Mouse (Mus musculus) erythroblast, adult 5-6 weeks (primary cell): ENCODE data around the gene Evi5l. TPM values are rescaled to one million over a fixed set of nuclear protein-coding genes. Genes with fewer than 3 reads are reported as not detected.

Source experiments
- ATAC-seq: replicated peaks from 2 replicates; pipeline ENCODE4 v1.8.0; 2016; ENCODE audit warnings: moderate number of reproducible peaks, mild to moderate bottlenecking, moderate TSS enrichment, inconsistent platforms; ENCODE audit not compliant: poor library complexity, low FRiP score, severe bottlenecking
- total RNA-seq, 2 experiments: library from RNA; stranded (forward) in 1 of 2; stranded (reverse) in 1 of 2; fragments of 150-400 nt in 1 of 2; fragments of 200-764, 138-1000 nt in 1 of 2; gene quantifications; 2 replicates each; pipeline versions ENCODE4 v1.2.3 to v1.2.4; 2015 to 2017; ENCODE audit warnings: low replicate concordance in 2 of 2

The Evi5l gene
- 0.38 and 4.0 TPM in 2 replicates for total RNA-seq (2015; ENCODE audit: low replicate concordance)
- 3.6 and 4.2 TPM in 2 replicates for total RNA-seq (2017; ENCODE audit: low replicate concordance)

GRCm38 (mm10) chr8:4165852-4166751, at the start of gene Evi5l:
Gene Evi5l (plus strand): TSS chr8:4166567.
- ATAC-seq, result peak; percentile 93

GRCm38 (mm10) chr8:4133798-4134197, 32.6 kb upstream of the Evi5l start, which contains the start of gene Cd209g:
Gene Cd209g (plus strand): TSS chr8:4134098.
- ATAC-seq, result no peak

- peak; percentile 78 for ATAC-seq
These were observed 26.4 kb upstream of the Evi5l start for GRCm38 (mm10) chr8:4139660-4140646.

GRCm38 (mm10) chr8:4141721-4142120, 24.6 kb upstream of the Evi5l start:
- no peak for ATAC-seq

GRCm38 (mm10) chr8:4147272-4147671, 19.1 kb upstream of the Evi5l start:
- no peak for ATAC-seq

- ATAC-seq, result no peak
These were observed 11.5 kb upstream of the Evi5l start for GRCm38 (mm10) chr8:4154878-4155277.

DNA sequence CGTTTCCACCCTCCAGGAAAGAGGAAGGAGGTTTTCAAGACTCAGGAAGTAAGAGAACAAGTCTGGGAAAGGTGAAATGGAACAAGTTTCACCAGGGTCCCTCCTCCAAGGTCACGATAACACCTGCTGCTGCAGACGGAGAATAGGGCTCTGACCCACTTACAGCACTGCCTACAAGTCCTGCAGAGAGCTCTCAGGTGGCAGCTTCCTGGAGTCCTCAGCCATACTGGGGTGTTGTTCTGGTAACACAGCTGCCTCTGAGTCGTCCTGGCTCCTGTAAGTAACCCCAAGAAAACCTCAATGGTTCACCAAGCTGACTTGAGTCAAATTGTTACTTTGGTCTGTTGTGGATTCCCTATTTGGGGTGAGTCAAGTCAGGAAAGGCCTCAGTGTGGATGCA, 3.6 kb upstream of the Evi5l start:
- no peak for ATAC-seq

GRCm38 (mm10) chr8:4165176-4165851, 1.1 kb upstream of the Evi5l start:
- ATAC-seq, result no peak

GRCm38 (mm10) chr8:4166881-4167525, 636 bp downstream of the Evi5l start:
- ATAC-seq, result no peak

- no peak for ATAC-seq
These were observed 1.6 kb downstream of the Evi5l start for GRCm38 (mm10) chr8:4167918-4168317.

DNA sequence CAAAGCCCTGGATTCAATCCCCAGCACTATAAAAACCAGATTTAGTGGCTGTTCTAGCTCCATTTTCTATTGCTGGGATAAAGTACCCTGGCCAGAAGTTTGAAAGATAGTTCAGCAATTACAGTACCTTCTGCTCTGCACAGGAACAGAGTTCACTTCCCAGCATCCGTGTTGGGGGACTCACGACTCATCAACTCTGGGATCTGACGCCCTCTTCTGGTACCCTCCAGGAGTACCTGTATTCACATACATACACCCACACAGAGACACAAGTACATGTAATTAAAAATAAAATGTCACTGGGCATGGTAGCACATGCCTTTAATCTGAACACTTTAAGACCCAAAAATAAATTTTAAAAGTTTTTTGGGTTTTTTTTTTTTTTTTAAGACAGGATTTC, 6.1 kb downstream of the Evi5l start:
- ATAC-seq, result no peak

- no peak for ATAC-seq
These were observed 7.7 kb downstream of the Evi5l start for GRCm38 (mm10) chr8:4174018-4174417.

GRCm38 (mm10) chr8:4183409-4183808, 17.0 kb downstream of the Evi5l start:
- ATAC-seq, result no peak

- no peak for ATAC-seq
These were observed 19.8 kb downstream of the Evi5l start for GRCm38 (mm10) chr8:4186151-4186550.

- ATAC-seq, result peak; percentile 36; the same call in 1 of the 2 replicates
These were observed 22.2 kb downstream of the Evi5l start for GRCm38 (mm10) chr8:4188605-4189004.

DNA sequence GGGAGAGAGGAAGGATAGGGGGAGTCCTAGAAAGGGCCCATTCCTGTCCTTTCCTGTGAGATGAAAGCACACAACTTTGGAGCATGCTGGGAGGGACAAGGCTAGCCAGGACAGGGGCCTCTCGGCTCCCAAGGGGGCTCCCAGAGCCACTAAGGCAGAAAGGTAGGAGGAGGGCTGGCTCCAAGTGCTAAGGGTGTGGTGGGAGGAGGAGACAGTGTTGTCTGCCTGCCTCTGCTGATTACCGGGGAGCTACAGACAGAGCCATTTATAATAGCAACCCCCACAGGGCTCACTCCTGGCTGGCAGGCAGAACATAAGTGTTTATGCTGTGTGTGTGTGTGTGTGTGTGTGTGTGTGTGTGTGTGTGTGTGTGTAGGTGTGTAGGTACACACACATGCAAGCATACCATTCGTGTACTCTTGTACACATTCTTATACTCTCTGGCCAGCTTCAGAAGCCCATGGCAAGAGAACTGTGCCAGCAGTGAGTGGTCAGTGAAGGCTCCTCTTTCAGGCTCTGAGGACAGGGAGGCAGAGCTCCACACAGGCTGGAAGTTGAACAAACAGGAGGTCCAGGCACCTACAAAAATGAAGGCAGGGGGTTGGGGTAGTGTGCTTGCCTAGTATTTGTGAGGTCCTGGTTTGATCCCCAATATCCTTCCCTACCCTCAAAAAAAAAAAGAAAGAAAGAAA, 22.8 kb downstream of the Evi5l start:
- peak; percentile 92 for ATAC-seq

- ATAC-seq, result no peak
These were observed 25.9 kb downstream of the Evi5l start for GRCm38 (mm10) chr8:4192305-4192704.

DNA sequence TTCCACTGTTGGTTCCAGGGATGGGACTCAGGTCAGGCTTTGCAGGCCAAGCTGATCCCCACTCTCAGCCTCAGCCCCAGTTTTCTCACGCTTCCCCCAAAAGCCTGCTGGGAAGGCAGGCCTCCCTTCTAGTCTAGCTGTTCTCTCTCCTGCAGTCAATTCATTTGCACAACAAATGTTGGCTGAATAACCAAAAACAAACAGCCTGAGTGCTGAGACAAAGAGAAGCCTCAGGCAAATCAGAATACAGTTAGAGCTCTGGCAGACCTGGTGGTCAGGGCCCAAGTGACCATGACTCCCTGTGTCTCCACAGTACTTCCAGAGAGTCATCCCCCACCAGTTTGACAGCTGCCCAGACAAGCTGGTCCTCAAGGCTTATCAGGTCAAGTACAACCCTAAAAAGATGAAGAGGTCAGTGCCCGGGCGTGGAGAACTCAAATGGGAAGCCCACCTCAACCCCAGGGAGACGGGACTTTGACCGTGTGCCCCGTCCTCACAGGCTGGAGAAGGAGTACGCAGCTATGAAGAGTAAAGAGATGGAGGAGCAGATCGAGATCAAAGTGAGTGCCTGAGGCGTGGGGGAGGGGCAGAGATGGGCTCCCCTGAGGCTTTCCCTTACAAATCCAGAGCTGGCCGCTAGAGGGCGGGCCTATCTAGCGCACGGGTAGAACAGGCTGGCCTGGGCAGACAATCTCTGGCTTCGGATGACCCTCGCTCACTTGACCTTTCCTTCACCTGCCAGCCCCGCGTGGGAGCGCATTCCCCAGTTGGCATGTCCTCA, 26.6 kb downstream of the Evi5l start:
- peak; percentile 60 for ATAC-seq
